Mouse (Mus musculus): ENCODE measurements around the gene Vps72. TPM values are rescaled to one million over a fixed set of nuclear protein-coding genes. Genes with fewer than 3 reads are reported as not detected.
A peak's percentile ranks its signal among the peaks of the same experiment; 100 is the strongest.

The Vps72 gene
- polyA plus RNA-seq, 1 experiment from 2014 or later, result 221 TPM

DNA sequence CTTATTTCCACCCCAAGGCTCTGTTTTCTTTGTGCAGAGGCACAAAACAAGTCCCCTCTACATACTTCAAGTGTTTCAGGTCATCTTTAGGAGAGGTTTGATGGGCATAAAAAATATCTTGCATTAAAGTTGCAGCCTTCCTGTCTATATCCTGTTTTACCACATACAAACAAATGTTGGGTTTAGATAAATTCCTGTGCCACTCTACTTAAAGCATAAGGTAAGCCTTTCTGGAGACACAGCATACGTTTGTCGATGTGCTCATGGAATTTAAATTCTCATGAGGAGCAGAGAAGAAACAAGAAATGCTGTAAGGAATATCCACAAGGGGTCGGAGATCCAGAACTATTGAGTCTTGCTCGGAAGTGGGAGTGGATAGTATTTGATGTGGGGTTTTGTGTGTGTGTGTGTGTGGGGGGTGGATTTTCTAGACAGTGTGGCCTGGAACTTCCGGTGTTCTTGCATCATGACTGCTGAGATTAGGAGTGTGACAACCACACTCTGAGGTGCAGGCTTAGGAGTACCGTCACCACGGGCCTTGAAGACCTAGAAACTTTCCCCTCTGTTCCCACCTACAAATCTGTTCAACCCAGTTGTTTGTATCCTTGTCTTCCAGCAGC is 24.7 kb downstream of the Vps72 start:
- H3K36me3 ChIP-seq, result peaks cover 19% of the 10 kb centered on the region
- no peak overlapping the region for H3K27ac ChIP-seq
- ATAC-seq (ENCODE audit: low FRiP score), result no peak

DNA sequence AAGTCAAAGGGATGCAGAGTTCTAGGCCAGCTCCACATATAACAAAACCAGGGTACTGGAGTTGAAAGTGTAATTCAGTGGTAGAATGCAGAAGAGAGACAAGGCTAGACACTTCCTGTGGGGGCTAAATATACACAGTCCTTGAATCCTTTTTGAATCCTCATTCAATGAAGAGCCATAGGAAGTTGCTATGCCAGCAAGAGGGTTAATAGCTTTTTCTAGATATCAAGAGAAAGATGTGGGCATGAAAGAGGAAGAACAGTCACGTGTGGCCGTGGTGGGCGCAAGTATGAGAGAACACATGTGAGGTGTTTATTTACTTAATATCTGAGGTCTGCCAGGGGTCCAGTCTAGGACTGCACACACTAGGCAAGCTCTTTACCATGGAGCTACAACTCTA is 25.5 kb downstream of the Vps72 start:
- Histone ChIP-seq H3K4me2 (no peak overlapping the region), H3K36me3 (peaks cover 27% of the 10 kb centered on the region), H3K27ac (no peak overlapping the region), H3K9me3 (no peaks in the 10 kb centered on the region), H3K27me3 (no peaks in the 10 kb centered on the region), H3K4me1 (replicated peaks) (peaks cover 29% of the 10 kb centered on the region), H3K4me3 (no peak overlapping the region), H3K9ac (no peak overlapping the region)
- WGBS, result 93% methylated on average over 3 of the region's 3 CpGs
- no peak for ATAC-seq (ENCODE audit: low FRiP score)

More for the DNA sequence above, 24.7 kb downstream of the Vps72 start:
- peaks cover 29% of the 10 kb centered on the region for H3K4me1 ChIP-seq (replicated peaks)
- H3K27me3 ChIP-seq, result no peaks in the 10 kb centered on the region
- no peaks in the 10 kb centered on the region for H3K9me3 ChIP-seq
- H3K9ac ChIP-seq, result peak overlapping the region; percentile 61
- WGBS, result 93% methylated on average over 7 of the region's 7 CpGs
- H3K4me2 ChIP-seq, result peak overlapping the region; percentile 62
- H3K4me3 ChIP-seq, result peak overlapping the region; percentile 36

DNA sequence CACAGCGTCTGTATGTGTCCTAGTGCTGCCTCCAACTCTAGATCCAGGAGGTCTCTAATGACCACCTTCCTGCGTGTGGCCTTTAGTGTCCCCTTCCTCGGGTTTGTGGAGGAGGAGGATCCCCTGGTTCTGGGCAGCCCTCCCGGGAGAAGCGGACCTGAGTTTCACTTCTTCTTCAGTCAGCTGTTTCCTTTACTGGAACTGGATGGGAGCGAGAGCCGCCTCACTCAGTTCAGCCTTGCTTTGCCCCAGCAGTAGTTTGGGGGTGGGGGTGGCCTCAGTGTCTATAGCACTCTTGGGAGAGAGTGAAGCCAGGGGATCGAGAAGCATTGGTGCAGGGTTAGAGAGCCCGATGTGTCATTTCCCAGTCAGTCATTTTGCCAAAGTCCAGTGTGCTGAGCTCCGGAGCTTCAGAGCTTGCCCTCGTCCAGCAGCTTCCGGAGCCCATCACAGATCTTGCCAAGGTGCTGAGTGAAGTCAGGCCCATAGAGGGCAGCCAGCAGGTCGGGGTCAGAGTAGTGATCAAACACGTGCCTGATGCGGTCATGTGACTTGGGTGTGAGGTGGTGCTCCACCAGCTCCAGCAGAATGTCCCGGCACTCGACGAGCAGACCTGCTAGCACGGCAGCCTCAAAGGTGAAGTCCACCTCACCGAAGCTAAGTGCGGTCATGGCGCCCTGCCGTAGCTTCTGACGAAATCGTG is 28.9 kb downstream of the Vps72 start:
- Histone ChIP-seq H3K4me1 (replicated peaks) (peaks cover 22% of the 10 kb centered on the region), H3K27ac (no peak overlapping the region), H3K9me3 (no peaks in the 10 kb centered on the region), H3K4me2 (no peak overlapping the region), H3K27me3 (no peaks in the 10 kb centered on the region), H3K4me3 (no peak overlapping the region), H3K36me3 (peaks cover 29% of the 10 kb centered on the region), H3K9ac (no peak overlapping the region)
- 74% methylated on average over 25 of the region's 25 CpGs for WGBS
- no peak for ATAC-seq (ENCODE audit: low FRiP score)

DNA sequence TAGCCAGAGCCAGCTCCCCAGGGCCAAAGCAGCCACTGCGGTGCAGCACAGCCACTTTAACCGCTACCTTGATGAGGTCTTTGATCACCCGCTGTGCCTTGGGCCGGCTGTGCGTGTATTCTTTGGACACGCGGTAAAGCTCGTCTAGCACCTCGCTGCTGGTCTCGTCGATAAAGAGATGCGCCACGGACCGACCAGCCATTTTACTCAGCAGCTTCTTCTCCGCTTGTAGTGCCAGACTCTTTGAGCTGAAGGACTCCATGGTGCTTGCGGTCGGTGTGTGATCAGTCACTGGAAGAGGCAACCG is 29.4 kb downstream of the Vps72 start:
- Histone ChIP-seq H3K27me3 (no peaks in the 10 kb centered on the region), H3K9me3 (no peaks in the 10 kb centered on the region), H3K4me2 (no peak overlapping the region), H3K4me1 (replicated peaks) (peaks cover 17% of the 10 kb centered on the region), H3K36me3 (peaks cover 29% of the 10 kb centered on the region), H3K9ac (no peak overlapping the region), H3K4me3 (no peak overlapping the region), H3K27ac (no peak overlapping the region)
- WGBS, result 65% methylated on average over 18 of the region's 18 CpGs
- no peak for ATAC-seq (ENCODE audit: low FRiP score)

DNA sequence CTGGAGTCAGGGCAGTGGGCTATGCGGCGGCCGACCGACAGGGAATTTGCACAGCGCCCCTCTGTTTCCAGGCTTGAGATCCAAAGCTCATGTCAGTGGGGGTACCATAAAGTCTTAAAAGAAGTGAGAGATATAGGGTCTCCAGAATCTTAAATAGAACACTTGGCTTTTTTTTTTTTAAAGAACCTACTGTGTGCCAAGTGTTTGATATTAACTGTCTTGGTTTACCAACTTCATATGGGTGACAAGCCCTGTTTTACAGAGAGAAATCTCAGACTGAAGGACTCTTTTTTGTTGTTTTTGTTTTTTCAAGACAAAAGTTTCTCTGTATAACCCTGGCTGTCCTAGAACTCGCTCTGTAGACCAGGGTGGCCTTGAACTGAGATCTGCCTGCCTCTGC is 30.0 kb downstream of the Vps72 start:
- no peak overlapping the region for H3K27ac ChIP-seq
- H3K4me3 ChIP-seq, result no peak overlapping the region
- no peak overlapping the region for H3K4me2 ChIP-seq
- H3K9ac ChIP-seq, result no peak overlapping the region
- H3K4me1 ChIP-seq (replicated peaks), result peaks cover 11% of the 10 kb centered on the region
- no peak for ATAC-seq (ENCODE audit: low FRiP score)
- WGBS, result 90% methylated on average over 6 of the region's 6 CpGs
- no peaks in the 10 kb centered on the region for H3K27me3 ChIP-seq
- no peaks in the 10 kb centered on the region for H3K9me3 ChIP-seq
- peaks cover 29% of the 10 kb centered on the region for H3K36me3 ChIP-seq

DNA sequence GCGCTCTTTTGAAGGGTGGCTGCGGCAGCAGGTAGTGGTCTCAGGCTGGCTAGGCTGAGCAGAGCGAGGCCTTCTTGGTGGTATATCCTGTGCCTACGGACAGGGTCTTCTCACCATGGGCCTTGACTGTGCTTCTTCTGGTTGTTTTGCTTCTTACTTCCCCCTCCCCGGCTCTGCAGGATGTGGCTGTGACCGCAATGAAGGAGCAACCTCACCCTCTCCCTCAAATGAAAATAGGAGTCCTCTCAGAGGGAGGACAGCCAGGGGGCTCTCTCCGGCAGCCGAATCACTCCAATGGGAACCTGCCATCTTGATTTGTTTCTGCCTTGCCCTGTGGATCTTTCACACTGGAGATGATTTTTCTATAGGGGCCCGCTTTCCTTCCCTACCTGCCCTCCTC is 30.7 kb downstream of the Vps72 start:
- H3K27me3 ChIP-seq, result no peaks in the 10 kb centered on the region
- WGBS, result 91% methylated on average over 9 of the region's 9 CpGs
- H3K9ac ChIP-seq, result no peak overlapping the region
- ATAC-seq (ENCODE audit: low FRiP score), result no peak
- no peaks in the 10 kb centered on the region for H3K9me3 ChIP-seq
- H3K27ac ChIP-seq, result no peak overlapping the region
- no peak overlapping the region for H3K4me3 ChIP-seq
- no peak overlapping the region for H3K4me2 ChIP-seq
- peaks cover 29% of the 10 kb centered on the region for H3K36me3 ChIP-seq
- peaks cover 5% of the 10 kb centered on the region for H3K4me1 ChIP-seq (replicated peaks)

DNA sequence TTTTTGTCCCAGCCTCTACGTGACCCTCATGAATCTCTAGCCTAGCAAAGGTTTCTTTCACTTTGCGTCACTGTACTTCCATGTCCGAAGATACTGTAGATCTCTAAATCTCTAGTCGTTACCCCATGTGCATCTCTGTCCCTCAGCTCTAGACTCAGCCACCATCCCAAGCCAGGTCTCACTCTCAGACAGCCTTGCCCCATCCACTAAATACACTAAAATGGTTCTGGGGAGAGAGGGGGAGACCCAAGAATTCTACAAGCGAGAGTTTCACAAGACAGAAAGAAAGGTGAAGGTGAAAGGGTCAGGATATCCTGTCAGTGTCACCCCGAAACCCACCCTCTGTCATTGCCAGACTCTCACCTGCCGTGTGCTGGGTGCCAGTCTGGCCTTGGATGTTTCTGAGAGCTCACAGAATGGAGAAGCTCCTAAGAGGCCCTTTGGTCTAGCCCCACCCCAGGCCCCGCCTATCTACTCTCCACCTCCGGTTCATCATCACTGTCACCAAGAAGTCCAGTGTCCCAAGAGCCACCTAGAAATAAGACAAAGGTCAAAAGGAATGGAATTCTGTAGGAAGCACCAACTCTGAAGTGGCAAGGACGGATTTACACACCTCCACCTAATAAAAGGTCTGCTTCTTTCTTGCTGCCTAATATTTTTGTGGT is 31.3 kb downstream of the Vps72 start, which contains the start of gene Tnfaip8l2:
Gene Tnfaip8l2 (minus strand): TSS at position 409 of the 665 bp plus-strand sequence.
- Histone ChIP-seq H3K9me3 (no peaks in the 10 kb centered on the region), H3K9ac (no peak within 1 kb of the TSS), H3K4me3 (no peak within 1 kb of the TSS), H3K4me2 (no peak within 1 kb of the TSS), H3K27ac (no peak within 1 kb of the TSS), H3K36me3 (peaks cover 29% of the 10 kb centered on the region), H3K27me3 (no peaks in the 10 kb centered on the region), H3K4me1 (replicated peaks) (no peaks in the 10 kb centered on the region)
- ATAC-seq (ENCODE audit: low FRiP score), result 0 out of 2 replicates have a peak, but pooled peaks have one; percentile 41
- WGBS, result 84% methylated on average over 10 of the region's 10 CpGs

DNA sequence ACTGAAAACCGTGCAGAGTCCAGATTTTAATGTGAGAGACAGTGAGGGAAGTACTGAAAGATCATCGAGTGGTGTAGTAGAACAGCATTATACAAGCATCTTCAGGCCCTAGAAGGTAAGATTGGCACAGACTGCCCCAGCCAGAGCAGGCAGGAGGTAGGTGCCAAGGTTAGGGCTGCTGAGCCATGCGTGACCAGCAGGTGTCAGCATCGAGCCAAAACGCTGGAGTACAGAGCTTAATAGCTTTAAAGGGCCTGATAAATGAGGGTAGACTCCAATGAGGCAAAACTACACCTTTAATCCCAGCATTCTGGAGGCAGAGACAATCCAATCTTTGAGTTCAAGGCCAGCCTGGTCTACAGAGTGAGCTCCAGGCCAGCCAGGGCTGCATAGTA is 31.8 kb downstream of the Vps72 start:
- H3K27ac ChIP-seq, result no peak overlapping the region
- 9% methylated on average over 5 of the region's 5 CpGs for WGBS
- no peak overlapping the region for H3K9ac ChIP-seq
- peaks cover 29% of the 10 kb centered on the region for H3K36me3 ChIP-seq
- no peak overlapping the region for H3K4me3 ChIP-seq
- H3K9me3 ChIP-seq, result no peaks in the 10 kb centered on the region
- peak; percentile 62 for ATAC-seq (ENCODE audit: low FRiP score)
- no peak overlapping the region for H3K4me2 ChIP-seq
- H3K4me1 ChIP-seq (replicated peaks), result no peaks in the 10 kb centered on the region
- no peaks in the 10 kb centered on the region for H3K27me3 ChIP-seq

DNA sequence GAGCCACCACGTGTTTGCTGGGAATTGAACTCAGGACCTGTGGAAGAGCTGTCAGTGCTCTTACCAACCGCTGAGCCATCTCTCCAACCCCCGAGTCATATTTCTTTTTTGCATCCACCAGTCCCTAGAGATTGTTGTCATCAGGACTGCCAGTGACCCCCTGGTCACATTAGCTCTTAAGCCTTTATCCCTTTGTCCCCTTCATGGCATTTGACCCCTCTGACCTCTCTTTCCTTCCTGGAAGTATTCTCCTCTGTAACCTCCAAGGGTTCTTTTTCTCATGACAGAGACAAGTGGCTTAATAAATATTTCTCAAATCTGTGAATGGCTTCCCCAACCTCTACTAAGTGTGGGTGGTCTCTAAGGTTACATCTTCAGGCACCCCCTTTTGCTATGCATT is 37.1 kb downstream of the Vps72 start:
- Histone ChIP-seq H3K9ac (no peak overlapping the region), H3K4me3 (no peak overlapping the region), H3K27ac (no peak overlapping the region), H3K4me2 (no peak overlapping the region), H3K36me3 (no peaks in the 10 kb centered on the region), H3K27me3 (no peaks in the 10 kb centered on the region), H3K9me3 (no peaks in the 10 kb centered on the region), H3K4me1 (replicated peaks) (no peaks in the 10 kb centered on the region)
- no peak for ATAC-seq (ENCODE audit: low FRiP score)
- WGBS, result 34% methylated on average over 3 of the region's 3 CpGs

DNA sequence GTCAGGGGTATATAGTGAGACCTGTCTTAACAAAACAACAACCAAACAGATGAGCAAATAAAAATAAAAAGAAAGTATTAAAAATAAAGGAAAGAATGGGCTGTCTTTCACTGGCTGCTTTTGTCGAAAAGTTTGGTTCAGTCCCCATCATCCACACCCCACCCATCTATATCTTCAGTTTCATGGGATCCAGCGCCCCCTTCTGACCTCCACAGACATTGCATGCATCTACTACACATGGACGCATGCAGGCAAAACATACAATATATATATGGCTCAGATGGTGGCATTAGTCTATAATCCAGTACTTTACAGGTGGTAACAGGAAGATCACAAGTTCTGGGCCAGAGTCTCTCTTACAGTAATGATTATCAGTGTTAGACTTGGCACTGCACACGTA is 43.1 kb downstream of the Vps72 start:
- peaks cover 5% of the 10 kb centered on the region; the same call in 1 of the 2 replicates for H3K27me3 ChIP-seq
- no peak overlapping the region for H3K27ac ChIP-seq
- WGBS, result 63% methylated on average over 4 of the region's 4 CpGs
- H3K4me3 ChIP-seq, result no peak overlapping the region
- H3K36me3 ChIP-seq, result no peaks in the 10 kb centered on the region
- no peaks in the 10 kb centered on the region for H3K9me3 ChIP-seq
- H3K4me1 ChIP-seq (replicated peaks), result no peaks in the 10 kb centered on the region
- no peak overlapping the region for H3K9ac ChIP-seq
- no peak overlapping the region for H3K4me2 ChIP-seq
- no peak for ATAC-seq (ENCODE audit: low FRiP score)

DNA sequence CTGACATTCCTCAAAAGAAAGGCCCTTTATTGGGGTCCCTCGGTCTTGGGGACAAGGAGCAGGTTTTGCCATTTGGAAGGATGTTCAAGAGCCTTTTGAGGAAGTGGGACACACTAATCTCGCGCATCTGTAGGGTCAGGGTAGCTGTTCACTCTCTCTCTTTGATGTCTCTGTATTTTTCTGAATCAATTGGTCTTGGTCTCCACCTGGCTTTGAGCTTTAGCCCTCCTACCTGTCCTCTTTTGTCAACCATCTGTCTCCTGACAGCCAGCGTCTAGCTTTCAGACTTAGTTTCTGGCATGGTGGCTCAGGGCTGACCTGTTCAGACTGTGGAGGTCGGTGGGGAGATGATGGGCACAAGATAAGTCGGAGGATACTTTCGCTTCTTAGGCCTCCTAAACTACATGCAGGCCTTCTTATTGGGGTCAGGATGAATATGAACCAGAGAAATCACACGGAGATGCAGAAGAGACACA is 48.7 kb downstream of the Vps72 start:
- Histone ChIP-seq H3K4me3 (peak overlapping the region; percentile 91), H3K27ac (peak overlapping the region; percentile 93), H3K4me1 (replicated peaks) (peaks cover 39% of the 10 kb centered on the region), H3K36me3 (peaks cover 7% of the 10 kb centered on the region), H3K9ac (peak overlapping the region; percentile 96), H3K4me2 (peak overlapping the region; percentile 87), H3K27me3 (peaks cover 5% of the 10 kb centered on the region; the same call in 1 of the 2 replicates), H3K9me3 (no peaks in the 10 kb centered on the region)
- no peak for ATAC-seq (ENCODE audit: low FRiP score)
- WGBS, result 16% methylated on average over 8 of the region's 8 CpGs

Measured in hindbrain, embryonic 13.5 days (tissue).